Mouse (Mus musculus) frontal cortex, postnatal 10 days (tissue): ENCODE measurements at regions not wholly inside any gene's neighbourhood (a gene's known extent, or its start where the extent isn't known, plus 50 kb on each side); places are given as distances from the start of the nearest gene placed in this dataset.

Experiments
- DNase-seq, 2 experiments: peaks; one replicate each; pipeline ENCODE4 v3.0.0; 2022; ENCODE audit warnings: low spot score in 2 of 2, mixed read lengths in 1 of 2

- no peak for DNase-seq
Measured at GRCm38 (mm10) chr12:110219750-110220149, 59.1 kb upstream of the Dio3 start.

GRCm38 (mm10) chr12:110220516-110220915, 58.4 kb upstream of the Dio3 start:
- DNase-seq: no peak

DNA sequence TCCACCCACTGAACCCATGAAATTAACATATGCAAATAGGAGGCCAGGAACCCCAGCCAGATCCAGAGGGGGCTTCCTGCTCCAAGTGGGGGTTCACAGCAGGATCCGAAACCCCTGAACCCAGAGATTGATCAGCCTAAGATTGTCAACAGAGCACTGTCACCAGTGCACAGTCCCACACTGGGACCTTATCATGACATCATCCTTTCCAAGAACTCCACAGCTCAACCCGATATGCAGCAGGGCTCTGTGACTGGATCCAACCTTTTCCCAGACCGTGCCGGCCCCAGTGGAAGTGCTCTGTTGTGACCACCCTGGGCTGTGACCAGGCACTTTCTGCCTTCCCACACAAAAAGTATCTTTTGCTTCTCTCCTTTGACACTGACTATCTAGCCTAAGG, 57.7 kb upstream of the Dio3 start:
- DNase-seq: no peak

DNA sequence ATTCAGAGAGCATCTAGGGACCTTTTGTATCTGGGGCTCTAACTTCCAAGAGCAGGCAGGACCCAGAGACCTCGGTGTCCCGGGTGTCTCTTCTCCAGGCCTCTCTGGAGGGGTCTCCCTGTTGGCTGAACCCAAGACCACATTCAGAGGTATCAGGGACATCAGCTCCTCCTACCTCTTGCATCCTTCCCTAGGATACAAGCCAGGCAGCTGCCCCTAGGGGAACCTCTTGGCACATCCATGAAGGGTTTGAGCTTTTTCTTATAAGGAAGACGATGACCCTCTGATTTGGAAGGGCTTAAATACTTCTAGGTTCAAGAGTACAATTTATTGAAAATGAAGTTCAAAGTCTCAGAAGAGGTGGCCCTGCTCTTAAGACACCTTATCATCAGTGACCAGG, 57.2 kb upstream of the Dio3 start:
- DNase-seq: no peak

DNA sequence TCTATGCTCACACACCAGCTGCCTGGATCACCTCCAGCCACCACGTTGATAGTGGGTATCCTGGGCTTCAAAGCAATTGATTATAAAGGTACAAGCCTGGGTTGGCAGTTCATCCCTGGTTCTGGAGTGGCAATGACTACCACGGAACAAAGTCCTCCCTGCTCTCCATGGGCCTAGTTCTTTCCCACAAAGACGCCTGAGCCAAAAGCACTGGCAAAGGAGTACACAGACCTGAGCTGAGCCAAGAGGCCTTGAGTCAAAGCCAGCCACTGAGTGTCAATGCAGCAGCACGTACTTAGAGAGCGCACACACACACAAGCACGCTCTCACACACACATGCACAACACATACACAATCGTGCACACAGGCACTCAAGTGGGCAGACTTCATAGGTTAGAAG, 54.6 kb upstream of the Dio3 start:
- DNase-seq: no peak

DNA sequence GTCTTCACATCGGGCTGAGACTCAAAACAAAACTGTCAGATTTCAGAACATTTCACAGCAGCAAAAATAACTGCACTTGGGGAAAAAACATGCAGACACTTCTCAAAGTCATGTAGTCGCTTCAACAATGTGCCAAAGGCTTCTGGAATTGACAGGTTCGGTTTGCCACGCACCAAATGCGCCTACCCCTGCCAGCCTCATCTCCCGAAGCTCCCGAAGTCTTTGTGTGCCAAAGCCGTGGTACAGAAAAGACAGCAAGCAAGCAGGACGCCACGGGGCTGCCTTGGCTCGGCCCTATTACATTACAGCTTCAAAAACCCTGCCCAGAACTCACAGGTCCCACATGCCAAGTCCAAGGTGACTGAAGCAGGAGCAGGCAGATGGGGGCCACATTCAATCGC, 50.9 kb upstream of the Dio3 start:
- DNase-seq: peak; percentile 31 to 48
